Mouse (Mus musculus): ENCODE data around the gene Gm20388.
A peak's percentile ranks its signal among the peaks of the same experiment; 100 is the strongest.

Gm20388 gene

DNA sequence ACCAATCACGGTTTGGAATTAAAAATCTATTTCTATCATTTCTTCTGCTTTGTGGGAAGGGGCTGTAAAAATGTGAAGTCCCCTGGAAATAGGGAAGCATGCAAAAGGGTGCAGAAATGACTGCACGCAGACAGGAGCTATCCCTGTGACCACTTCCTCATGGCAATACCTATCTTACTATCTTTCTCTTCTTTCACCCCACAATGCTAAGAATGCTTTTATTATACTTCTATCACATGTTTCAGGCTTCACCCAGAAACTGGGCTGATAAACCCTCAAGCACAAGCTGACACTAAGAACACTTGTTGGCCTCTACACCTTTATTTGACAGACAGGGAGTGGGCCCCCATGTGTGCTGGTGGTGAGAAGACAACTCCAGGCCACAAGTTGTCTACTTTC is 3021.9 kb downstream of the Gm20388 start:
- no peak for DNase-seq (ENCODE audit: inconsistent ontology term)

DNA sequence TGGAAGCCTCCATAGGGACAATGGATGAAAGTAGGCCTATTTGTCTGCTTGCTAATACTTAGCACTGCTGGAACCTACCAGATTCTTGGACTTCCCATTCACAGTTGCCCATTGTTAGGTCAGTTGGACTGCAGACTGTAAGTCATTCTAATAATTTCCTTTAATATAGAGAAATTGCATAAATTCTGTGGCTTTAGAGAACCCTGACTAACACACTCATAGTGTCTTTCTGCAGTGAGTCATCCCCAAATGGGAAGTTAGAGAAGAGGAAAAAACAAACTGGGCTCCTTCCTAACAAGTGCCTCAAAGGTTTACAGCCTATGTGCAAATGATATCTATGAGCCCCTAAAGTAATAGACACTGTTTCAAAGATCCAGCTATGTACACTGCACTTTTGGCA is 3023.3 kb downstream of the Gm20388 start:
- DNase-seq (ENCODE audit: inconsistent ontology term) = peak; percentile 87

DNA sequence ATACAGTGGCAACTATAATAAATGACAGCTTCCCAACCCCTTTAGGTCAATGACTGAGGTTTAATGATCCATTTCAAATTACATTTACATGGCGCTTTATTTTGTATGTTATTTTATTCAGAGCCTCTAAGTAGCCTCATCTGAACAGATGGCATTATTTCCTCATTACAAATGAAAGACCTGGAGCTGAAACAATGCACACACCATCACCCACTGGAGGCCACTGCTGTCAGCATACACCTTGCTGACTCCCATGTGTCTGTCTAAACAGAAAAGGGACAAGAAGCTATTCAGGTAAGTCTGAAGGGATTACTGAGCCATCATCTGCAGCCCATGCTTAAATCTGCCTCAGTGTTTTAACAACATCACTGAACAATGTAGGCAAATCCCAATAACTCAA is 3024.5 kb downstream of the Gm20388 start:
- DNase-seq (ENCODE audit: inconsistent ontology term) = no peak

DNA sequence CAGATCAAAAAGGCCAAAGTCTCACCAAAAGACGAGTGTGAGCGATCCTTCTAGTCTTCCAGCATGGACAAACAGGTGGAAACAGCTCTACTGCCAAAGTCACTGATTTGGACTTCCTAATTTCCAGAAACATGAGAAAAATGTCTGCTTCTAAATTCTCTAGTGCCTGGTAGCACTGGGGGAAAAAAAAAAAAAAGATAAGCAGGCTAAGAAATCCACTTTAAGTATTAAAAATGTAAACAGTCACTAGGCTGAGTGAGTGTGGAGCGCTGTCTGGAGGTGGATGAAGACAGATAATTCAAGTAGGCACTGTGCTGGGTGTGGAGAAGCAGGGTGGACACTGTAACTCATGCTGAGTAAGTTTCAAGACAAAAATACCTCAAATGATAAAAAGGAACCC is 3025.3 kb downstream of the Gm20388 start:
- DNase-seq (ENCODE audit: inconsistent ontology term) = no peak

DNA sequence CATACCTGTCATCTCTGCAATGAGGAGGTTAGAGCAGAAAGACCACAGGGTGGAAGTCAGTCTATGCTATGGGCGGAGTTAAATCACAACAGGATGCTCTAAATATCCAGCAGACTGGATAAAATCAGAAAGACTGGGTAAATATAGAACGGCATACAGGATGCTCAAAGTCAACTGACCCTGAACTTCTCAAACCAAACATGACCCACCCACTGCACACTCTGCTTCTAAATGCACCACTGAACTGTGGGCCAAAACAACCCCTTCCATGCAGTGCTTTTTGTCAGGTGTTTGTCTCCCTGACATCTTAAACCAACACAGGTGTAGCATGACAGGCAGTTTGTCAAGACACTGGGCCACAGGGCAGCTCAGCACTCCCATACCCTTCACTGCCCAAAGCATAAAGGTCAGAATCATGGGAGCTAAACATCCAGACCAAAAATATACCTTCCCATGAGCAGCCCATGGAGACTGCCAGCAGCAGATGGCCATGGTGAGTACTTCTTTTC is 3027.0 kb downstream of the Gm20388 start:
- DNase-seq (ENCODE audit: inconsistent ontology term) = no peak

DNA sequence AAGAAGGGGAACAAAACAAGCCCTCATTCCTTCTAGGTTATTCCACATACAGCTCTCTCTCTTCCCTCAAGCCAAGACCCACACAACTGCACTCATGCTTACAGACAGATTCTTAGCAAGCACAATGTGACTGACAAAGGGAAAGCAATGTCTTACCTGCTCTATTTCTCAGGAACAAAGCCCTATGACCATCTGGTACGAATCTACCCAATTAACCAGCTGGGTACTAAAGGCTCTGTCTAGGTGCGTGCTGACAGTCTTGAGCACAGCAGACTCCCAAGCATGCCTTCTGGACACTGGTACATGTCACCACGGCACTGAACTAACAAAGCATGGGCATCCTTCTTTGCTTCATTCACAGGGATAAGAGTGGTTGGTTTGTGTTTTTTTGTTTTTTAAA is 3027.5 kb downstream of the Gm20388 start:
- DNase-seq (ENCODE audit: inconsistent ontology term) = peak; percentile 58

DNA sequence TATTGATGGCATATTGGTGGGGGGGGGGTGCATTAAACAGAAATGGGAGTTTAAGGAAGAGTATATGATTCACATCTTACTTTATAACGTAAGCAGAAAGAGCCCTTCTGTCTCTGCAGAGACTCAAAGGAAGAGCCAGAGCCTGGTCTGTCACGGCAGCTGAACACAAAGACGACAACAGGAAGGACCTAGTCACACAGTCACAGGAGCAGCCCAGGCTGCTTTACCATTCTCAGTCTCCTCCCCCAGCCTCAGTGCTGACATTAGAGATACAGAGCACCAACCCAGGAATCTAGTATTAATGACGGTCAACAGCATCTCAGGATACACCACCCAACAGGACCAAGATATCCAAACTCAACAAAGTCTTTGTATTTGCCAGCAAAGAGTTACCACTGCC is 3027.9 kb downstream of the Gm20388 start:
- no peak for DNase-seq (ENCODE audit: inconsistent ontology term)

DNA sequence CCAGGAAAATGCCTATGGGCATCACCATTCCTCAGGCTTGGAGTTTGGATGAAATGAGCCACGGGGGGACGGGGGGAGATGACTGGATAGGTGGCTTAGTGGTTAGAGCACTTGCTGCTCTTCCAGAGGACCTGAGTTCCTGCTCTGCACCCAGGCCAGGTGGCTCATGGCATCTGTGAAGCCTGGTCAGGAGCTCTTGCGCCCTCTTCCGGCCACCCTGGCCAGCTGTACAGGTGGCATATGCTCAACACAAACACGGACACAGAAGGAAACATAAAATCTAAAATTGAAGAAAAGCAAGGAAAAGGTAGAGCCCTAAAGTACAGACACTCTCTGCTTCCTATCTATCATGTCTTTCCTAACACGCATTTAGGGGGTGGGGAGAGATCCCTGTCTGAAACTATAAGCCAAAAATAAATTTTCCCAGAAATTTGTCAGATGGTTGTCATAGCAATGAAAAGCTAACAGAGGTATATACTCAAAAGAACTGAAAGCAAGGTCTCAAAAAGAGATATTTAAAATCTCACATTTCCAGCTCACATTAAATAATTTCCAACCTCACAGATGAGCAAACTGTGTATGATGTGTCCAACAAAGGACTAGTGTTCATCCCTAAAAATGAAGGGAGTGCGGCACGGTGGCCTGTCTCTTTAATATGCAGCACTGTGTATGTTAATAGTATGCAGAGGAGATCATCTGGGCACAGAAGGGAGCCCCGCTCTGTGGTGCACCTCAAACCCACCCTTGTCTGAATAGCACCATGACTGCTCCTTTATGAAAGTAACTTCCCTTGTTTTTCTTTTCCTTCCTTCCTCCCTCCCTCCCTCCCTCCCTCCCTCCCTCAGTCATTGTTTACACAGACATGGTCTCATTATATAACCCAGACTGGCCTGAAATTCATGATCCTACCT is 3032.4 kb downstream of the Gm20388 start:
- no peak for DNase-seq (ENCODE audit: inconsistent ontology term)

DNA sequence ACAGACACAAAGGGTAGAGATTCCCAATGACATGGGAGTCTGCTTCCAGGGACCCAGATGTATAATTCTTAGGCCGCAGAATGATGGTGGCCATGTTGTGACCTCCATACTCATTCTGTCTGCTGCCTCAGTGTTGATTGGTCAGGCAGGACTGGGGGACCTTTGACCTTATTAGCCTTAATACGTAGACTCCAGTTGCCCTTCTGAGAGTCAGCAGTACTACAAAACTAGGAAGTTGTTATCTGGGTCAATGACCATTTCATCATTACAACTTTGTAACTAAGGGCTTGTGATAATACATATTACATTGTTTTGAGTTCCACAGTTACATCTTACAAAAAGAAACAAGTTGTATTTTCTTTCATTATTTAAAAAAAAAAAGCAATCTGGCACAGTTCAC is 3035.1 kb downstream of the Gm20388 start:
- no peak for DNase-seq (ENCODE audit: inconsistent ontology term)

DNA sequence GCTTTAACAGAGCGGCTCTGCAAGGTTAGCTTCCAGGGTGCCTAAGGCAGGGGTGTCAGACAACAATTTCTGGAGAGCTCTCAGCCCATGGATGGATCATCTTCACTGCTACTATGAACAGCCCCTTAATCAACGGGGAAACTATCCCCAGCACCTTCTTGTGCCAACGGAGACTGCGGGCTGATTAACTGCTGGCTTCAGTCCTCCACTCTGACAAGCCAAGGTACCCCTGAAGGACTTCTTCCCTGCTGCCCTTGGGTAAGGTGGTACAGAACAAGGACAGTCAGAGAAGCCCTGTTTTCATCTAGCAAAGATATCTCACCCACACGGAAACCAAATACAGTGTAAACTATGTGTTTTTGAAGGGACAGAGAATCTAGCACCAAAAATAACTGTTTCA is 3039.1 kb downstream of the Gm20388 start:
- DNase-seq (ENCODE audit: inconsistent ontology term) = no peak

DNA sequence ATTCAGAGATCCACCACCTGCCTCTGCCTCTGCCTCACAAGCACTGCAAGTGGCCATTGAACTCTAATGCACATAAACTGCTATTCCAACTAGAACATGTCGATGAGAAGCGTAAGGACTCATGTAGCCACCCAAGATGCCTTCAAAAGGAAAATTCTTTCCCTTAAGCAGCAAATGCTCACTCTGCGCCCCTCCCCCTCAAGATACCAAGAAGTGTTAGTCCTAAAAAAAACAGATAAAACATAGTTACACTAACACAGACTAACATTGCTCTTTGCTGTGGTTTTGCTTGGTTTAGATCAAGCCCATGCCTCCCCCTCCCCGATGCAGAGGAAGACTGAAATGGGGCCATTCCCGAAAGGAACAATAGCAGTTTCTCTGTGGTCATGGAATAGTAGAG is 3040.8 kb downstream of the Gm20388 start:
- no peak for DNase-seq (ENCODE audit: inconsistent ontology term)

DNA sequence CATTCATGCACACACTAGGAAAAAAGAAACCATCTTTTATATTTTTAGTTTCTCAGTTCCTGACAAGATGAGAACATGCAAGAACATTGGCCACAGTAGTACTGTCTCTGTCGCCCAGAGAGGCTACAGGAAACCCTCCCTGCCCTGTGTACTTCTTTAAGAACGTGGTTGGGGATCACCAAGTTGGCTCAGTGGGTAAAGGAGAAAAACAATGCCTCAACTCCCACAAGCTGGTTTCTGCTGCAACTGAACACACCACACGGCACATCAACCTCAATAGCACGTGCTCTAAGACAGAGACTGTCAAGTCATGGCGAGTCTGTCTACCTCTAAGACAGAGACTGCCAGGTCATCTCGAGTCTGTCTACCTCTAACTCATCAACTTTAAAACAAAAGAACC is 3042.4 kb downstream of the Gm20388 start:
- DNase-seq (ENCODE audit: inconsistent ontology term) = no peak

DNA sequence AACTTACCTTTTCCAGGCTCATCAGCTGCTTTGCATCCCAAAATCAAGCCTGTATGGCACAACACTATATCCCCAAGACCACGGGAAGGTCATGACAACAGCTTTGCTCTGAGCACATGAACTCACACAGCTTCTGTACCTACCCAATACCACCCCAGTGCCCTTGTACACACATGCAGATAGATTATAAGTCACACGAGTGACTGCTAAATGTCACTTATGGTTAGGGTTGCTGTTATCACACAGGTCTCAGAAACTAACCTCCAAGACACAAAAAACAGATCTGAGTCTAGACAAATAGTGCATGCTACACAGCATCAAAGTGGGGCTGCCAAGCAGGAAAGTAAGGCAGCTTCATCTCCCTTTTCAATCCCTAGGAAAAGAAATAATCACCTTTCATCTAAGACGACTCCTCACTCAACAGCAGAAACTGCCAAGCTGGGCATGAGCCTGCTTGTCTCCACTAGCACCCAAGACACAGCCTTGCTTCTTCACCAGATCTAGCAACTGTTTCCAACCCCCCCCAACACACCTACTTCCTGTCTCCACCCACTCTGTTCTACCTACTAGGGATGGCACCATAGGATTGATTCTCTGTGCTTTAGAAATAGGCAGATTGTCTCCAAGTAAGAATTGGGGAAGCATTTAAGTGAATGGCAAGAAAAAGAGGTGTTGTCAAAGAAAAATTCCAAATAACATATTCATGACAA is 3043.6 kb downstream of the Gm20388 start:
- DNase-seq (ENCODE audit: inconsistent ontology term) = no peak

DNA sequence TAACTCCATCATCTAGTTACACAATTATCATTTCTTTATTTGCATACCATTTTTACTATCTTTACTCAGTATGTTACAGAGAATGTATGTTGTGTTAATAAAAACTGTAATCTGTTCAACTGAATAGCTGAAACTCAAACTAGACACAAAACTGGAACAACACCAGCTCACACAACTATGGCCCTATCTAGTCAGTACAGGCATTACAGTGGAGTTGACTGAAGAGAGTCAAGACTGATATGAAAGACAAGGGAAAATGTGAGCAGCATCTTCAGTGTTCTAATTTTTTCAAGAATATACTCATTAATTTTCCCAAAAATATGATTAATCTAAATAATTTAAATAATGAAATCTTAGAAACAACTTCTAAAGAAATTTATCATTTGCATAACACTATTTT is 3044.6 kb downstream of the Gm20388 start:
- no peak for DNase-seq (ENCODE audit: inconsistent ontology term)

DNA sequence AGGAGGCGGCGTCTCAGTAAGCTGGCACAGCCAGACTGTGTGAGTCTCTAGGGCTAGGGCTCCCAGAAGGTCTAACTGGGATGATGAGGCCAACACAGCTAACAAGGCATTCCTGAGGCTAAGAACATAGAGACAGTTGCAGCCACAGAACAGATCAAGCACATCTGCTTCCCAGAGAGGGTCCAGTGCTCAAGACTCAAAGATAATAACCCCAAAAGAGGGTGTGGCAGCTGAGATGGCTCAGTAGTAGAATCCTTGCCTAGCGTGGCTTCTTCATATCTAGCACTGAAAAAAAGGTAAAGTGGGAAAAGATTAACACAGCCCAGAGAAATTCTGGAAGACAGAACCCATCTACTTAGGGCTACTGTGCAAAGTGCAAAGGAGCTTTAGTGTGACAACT is 3045.4 kb downstream of the Gm20388 start:
- no peak for DNase-seq (ENCODE audit: inconsistent ontology term)

DNA sequence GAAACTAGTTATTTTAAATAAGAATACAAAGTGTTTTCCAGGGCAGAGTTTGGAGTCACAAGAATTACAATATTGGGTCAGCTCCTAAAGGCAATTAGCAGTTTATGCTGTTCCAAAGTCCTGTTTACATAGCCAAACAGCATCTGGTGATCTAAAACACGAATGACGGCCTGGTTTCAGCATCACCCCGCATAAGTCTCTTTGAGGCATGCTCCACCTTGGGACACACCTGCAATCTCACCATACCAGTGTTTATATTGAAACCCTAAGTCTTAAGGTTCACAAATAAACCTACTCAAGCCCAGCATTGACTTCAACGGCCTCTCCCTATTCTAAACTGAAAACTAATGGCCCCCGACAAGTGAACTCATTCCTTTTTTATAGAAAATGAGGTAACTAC is 3049.7 kb downstream of the Gm20388 start:
- DNase-seq (ENCODE audit: inconsistent ontology term) = no peak

DNA sequence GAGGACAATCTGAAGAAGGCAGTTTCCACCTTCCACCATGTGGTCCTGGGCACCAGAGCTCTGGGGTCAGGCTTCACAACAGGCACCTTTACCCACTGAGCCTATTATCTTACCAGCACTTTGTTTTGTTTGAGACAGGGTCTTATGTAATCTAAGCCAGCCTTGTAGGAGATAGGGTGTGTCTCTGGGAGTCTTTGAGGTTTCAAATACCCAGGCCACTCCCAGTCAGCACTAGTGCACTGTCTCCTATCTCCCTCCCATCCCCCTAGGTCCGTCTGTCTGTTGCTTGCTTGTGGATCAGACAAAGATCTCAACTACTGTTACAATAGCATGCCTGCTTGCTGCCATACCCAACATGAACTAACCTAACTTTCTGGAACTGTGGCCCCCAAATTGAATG is 3050.3 kb downstream of the Gm20388 start:
- DNase-seq (ENCODE audit: inconsistent ontology term) = no peak

DNA sequence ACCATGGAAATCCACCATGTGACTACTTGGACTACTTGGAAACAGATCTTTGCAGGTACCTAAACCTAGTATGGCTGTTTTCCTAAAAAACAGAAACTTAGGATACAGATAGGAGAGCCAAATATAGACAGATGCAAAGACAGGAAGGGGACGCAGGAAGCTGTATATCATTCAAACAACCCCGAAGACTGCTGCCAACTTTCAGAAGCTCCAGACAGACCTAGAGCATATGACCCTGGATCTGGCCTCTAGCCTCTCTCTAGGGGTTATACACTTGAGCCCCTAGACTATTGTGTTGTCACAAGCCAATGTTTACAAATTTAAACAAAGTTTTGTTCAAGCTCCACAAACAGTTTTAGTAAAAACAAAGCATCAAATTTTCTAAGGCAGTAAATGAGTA is 3050.8 kb downstream of the Gm20388 start:
- no peak for DNase-seq (ENCODE audit: inconsistent ontology term)

DNA sequence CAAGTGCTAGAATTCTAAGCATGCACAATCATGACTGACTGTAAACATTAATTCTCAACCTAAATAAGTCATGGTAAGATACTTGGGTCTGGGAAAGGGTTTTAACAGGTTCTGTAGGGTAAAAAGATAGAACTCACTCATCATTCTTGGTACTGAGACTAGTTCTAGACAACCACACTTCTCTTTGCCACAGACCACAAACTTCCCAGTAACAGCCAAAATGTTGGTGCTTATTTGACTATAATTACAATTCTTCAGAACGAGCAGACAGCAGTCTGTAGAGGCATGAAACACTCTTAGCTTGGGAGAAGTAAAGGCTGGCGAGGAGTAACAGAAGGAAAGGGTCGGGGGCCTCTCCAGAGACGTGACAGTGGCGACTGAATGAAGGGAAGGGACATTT is 3051.4 kb downstream of the Gm20388 start:
- no peak for DNase-seq (ENCODE audit: inconsistent ontology term)

DNA sequence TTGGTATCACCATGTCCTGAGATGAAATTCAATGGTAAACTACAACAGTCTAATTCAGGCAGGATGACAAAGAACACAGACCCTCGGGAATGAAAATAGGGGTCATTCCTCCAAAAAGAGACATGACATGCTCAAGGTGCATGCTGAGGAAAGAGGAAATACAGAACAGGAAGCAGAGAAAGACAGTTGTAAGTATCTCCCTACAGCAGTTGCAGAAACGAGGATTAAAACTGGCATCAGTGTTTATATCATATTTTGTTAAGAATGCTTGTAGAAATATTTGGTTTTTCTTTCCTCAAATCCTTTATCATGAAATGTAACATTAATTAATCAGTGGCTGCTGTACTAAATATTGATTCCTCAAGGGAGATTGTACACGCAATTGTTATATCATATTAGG is 3056.0 kb downstream of the Gm20388 start:
- DNase-seq (ENCODE audit: inconsistent ontology term) = no peak

DNA sequence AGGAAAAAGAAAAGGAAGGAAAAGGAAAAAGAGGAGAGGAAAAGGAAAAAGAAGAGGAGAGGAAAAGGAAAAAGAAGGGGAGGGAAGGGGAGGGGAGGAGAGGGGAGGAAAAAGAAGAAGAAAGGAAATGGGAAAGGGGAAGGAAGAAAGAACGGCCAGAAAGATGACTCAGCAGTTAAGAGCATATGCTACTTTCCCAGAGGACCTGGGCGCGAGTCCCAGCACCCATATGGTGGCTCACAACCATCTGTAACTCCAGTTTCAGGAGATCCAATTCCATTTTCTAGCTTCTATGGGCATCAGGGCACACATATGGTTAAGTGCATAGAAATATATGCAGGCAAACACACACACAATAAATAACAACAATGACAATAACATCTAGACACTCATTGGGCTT is 3057.5 kb downstream of the Gm20388 start:
- no peak for DNase-seq (ENCODE audit: inconsistent ontology term)

DNA sequence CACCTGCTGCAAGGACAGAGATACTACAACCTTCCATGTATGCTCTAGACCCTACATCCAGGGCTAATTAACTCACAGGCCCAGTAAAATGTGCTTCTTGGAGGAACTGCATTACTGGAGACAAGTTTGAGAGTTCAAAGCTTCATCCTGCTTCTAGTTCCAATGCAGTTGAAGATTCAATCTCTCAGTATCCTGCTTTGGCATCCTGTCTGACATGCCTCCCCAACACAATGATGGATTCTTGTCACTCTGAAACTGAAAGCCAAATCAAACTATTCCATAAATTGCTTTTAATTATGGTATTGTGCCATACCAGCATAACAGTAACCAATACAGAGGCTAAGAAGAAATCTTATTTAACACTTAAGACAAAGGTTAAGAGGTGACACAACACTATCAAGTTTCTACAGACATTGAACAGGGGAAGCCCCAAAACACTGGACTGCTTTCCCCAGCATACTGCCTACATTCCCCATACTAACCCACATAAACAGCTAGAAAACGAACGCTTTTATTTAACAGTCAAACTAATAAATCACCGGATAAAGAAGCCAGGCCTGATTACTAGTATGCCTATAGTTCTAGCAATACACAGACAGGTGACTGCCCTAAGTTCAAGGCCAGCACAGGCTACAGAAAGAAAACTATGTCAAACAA is 3059.5 kb downstream of the Gm20388 start:
- no peak for DNase-seq (ENCODE audit: inconsistent ontology term)

DNA sequence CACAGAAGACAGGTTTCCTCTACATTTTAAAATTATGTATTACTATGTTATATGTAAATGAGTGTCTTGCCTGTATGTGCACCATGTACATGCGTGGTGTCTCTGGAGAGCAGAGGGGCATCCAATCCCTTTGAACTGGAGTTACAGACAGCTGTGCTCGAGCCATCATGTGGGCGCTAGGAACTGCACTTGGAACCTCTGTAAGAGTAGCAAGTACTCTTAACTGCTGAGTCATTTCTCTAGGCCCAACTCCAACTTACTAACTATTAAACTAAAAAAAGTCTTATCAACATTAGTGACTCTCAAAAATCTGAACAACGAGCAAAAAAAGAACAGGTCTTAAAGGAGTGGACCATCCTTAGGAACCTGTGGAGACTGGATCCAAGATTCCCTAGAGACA is 3065.4 kb downstream of the Gm20388 start:
- DNase-seq (ENCODE audit: inconsistent ontology term) = no peak

All from Muller cell, postnatal 12 days (primary cell).